Comparison of ENCODE assay signal across 9 mouse cellular contexts in genomic region chr10:99164871-99165477, GRCm38 (mm10). TPM values are rescaled to one million over a fixed set of nuclear protein-coding genes. Genes with fewer than 3 reads are reported as not detected.
A peak's percentile ranks its signal among the peaks of the same experiment; 100 is the strongest.
DNase-seq lines count a peak whose midpoint lies in the region; ATAC-seq and TF ChIP-seq lines count a peak whose summit lies in the region.
"Had no signal": no experiment of that assay in that cellular context is flagged by ENCODE, and none has a peak within 500 bp of the region (broad histone marks: within the 10 kb centered on the region; RNA-seq: fewer than 3 reads in every experiment).

No protein-coding gene starts in this region.

- TF ChIP-seq CTCF in heart, adult 2 months (IDR thresholded peaks at IDR 0.05) = peak; percentile 71
- TF ChIP-seq CTCF in bone marrow, adult 2 months (IDR thresholded peaks at IDR 0.05; ENCODE audit: control insufficient read depth, insufficient read depth, low read length) = peak; percentile 9; the same call in 1 of the 2 replicates

- TF ChIP-seq POLR2A in heart, adult 2 months (IDR thresholded peaks at IDR 0.05; ENCODE audit: insufficient read depth, low read depth, low read length) = no peak
- TF ChIP-seq POLR2A in bone marrow, adult 2 months (IDR thresholded peaks at IDR 0.05; ENCODE audit: borderline replicate concordance, control insufficient read depth, low read depth, low read length) = no peak

- H3K27me3 ChIP-seq in heart, adult 2 months (ENCODE audit: control insufficient read depth, insufficient read depth, low read length) = no peaks in the 10 kb centered on the region

- WGBS in heart, adult 2 months = 30% methylated on average over 13 of the region's 13 CpGs
- 28% methylated on average over 13 of the region's 13 CpGs for WGBS in bone marrow, adult 2 months

- H3K79me2 ChIP-seq in heart, adult 2 months (replicated peaks; ENCODE audit: control insufficient read depth, insufficient read depth, low read length) = no peaks in the 10 kb centered on the region

- DNase-seq in heart, adult 2 months = peak in 1 of 2 experiments; percentile 33
- DNase-seq in heart, adult 8-10 months (ENCODE audit: low spot score) = no peak
- DNase-seq in forelimb bud, embryonic 11.5 days (ENCODE audit: low read depth, low spot score) = peak; percentile 54
- DNase-seq in kidney, adult 8-10 months = peak; percentile 35 to 49
- DNase-seq in lung, postnatal 10 days = peak; percentile 64
- peak; percentile 61 to 69 for DNase-seq in right cerebral cortex, postnatal 10 days (ENCODE audit: low spot score in 2 of 2)

- intact Hi-C loops in heart, adult 2 months (cut with DNase I) = loop anchor here (1.0 to 5.0 kb wide), 4 partner anchors 167 to 412 kb away; no protein-coding TSS in a partner anchor

- H3K9ac ChIP-seq in heart, adult 2 months (ENCODE audit: low read depth, low read length) = peak overlapping the region; percentile 50

- H3K4me1 ChIP-seq in heart, adult 2 months (ENCODE audit: control insufficient read depth, insufficient read depth, low read length) = peaks cover 11% of the 10 kb centered on the region
- H3K4me1 ChIP-seq in bone marrow, adult 2 months (ENCODE audit: control insufficient read depth, insufficient read depth, low read length) = peaks cover 4% of the 10 kb centered on the region; the same call in 1 of the 2 replicates

- H3K4me3 ChIP-seq in heart, adult 2 months = no peak overlapping the region
- H3K4me3 ChIP-seq in bone marrow, adult 2 months (replicated peaks; ENCODE audit: control insufficient read depth, low read depth, low read length) = no peak overlapping the region

- no peak overlapping the region; the same call in 1 of the 2 replicates for H3K27ac ChIP-seq in heart, adult 2 months
- no peak overlapping the region for H3K27ac ChIP-seq in bone marrow, adult 2 months (ENCODE audit: control insufficient read depth, insufficient read depth, low read depth, low read length, poor library complexity)

- no peak for ATAC-seq in erythroblast, adult 5-6 weeks (replicated peaks; ENCODE audit: low FRiP score, poor library complexity, severe bottlenecking)

- peaks cover 5% of the 10 kb centered on the region for H3K36me3 ChIP-seq in heart, adult 2 months (ENCODE audit: control insufficient read depth, insufficient read depth, low read length)

- no peak for TF ChIP-seq EP300 in heart, adult 2 months (IDR thresholded peaks at IDR 0.05; ENCODE audit: insufficient read depth, low read depth, low read length)

RNA-seq across cellular contexts. Expression of gene Phxr2, which starts 38.8 kb away (rescaled TPM):
- not detected for total RNA-seq in heart, adult 2 months (2021)
- polyA plus RNA-seq in heart, adult 2 months (2012; rRNA removed) = not detected in 2 replicates
- total RNA-seq in heart, adult 8-10 months (2022) = not detected
- polyA plus RNA-seq in bone marrow, adult 2 months (2011; ENCODE audit: insufficient read depth, insufficient read length, low replicate concordance, missing spikeins) = not detected in 2 replicates
- not detected in 2 replicates for total RNA-seq in erythroblast, adult 5-6 weeks (2015; ENCODE audit: low replicate concordance)
- total RNA-seq in erythroblast, adult 5-6 weeks (2017; ENCODE audit: low replicate concordance) = not detected in 2 replicates
- polyA plus RNA-seq: large intestine, adult 2 months had no signal

RNA-seq across cellular contexts. Expression of gene Galnt4, which starts 57.0 kb away (rescaled TPM):
- total RNA-seq in heart, adult 2 months (2021) = 1 to 10 TPM; 2.3 to 2.6 TPM
- polyA plus RNA-seq in heart, adult 2 months (2012; rRNA removed) = 0.88 and 1.2 TPM in 2 replicates
- 1 to 10 TPM; 2.5 to 2.9 (median 2.6) TPM for total RNA-seq in heart, adult 8-10 months (2022)
- polyA plus RNA-seq in bone marrow, adult 2 months (2011; ENCODE audit: insufficient read depth, insufficient read length, low replicate concordance, missing spikeins) = 2.6 and 6.3 TPM in 2 replicates
- total RNA-seq in erythroblast, adult 5-6 weeks (2015; ENCODE audit: low replicate concordance) = 2.5 TPM in 2 replicates
- total RNA-seq in erythroblast, adult 5-6 weeks (2017; ENCODE audit: low replicate concordance) = 2.2 and 4.4 TPM in 2 replicates

RNA-seq across cellular contexts. Expression of gene Poc1b, which starts 58.1 kb away (rescaled TPM):
- total RNA-seq in heart, adult 2 months (2021) = 1 to 10 TPM; 4.1 to 6.7 TPM
- 3.6 and 5.8 TPM in 2 replicates for polyA plus RNA-seq in heart, adult 2 months (2012; rRNA removed)
- 1 to 10 TPM; 5.8 to 8.1 (median 7.2) TPM for total RNA-seq in heart, adult 8-10 months (2022)
- 1.9 and 2.0 TPM in 2 replicates for polyA plus RNA-seq in bone marrow, adult 2 months (2011; ENCODE audit: insufficient read depth, insufficient read length, low replicate concordance, missing spikeins)
- 9.2 and 18.6 TPM in 2 replicates for total RNA-seq in erythroblast, adult 5-6 weeks (2015; ENCODE audit: low replicate concordance)
- 1.3 and 3.7 TPM in 2 replicates for total RNA-seq in erythroblast, adult 5-6 weeks (2017; ENCODE audit: low replicate concordance)
